Mouse (Mus musculus) v-Abl transformed pro-B cells (cell line): ENCODE data around the gene Hmgb1.

ENCODE experiments used
- in situ Hi-C, 2 experiments: fragments of 400-800 bp; cut with MboI; formaldehyde crosslinking; loops; one replicate each; pipeline ENCODE4 v1.15.1; 2025; ENCODE audit not compliant: unreplicated experiment in 2 of 2

Hmgb1 gene

GRCm38 (mm10) chr5:149184104-149184843 is at the start of gene Hmgb1, which contains the start of gene Uspl1:
Gene Hmgb1, minus strand, starts transcription at chr5:149184489.
Gene Uspl1, plus strand, starts transcription at chr5:149184350.
- in situ Hi-C loops, result loop anchor here (5.0 to 25.0 kb wide), 6 partner anchors 67 to 377 kb away; no protein-coding TSS in a partner anchor

- in situ Hi-C loops, result no loop called here
Measured at GRCm38 (mm10) chr5:149229619-149230339, 45.5 kb upstream of the Hmgb1 start.

- in situ Hi-C loops, result no loop called here
Measured at GRCm38 (mm10) chr5:149228700-149229618, 44.7 kb upstream of the Hmgb1 start.

GRCm38 (mm10) chr5:149224666-149225065 is 40.4 kb upstream of the Hmgb1 start:
- in situ Hi-C loops, result loop anchor here in 1 of 2 experiments (25.0 kb wide), 1 partner anchor 1388 kb away; no protein-coding TSS in a partner anchor

- in situ Hi-C loops, result loop anchor here in 1 of 2 experiments (25.0 kb wide), 1 partner anchor 1391 kb away; no protein-coding TSS in a partner anchor
Measured at GRCm38 (mm10) chr5:149221355-149221754, 37.1 kb upstream of the Hmgb1 start.

GRCm38 (mm10) chr5:149219493-149219892 is 35.2 kb upstream of the Hmgb1 start:
- in situ Hi-C loops, result loop anchor here in 1 of 2 experiments (25.0 kb wide), 1 partner anchor 1393 kb away; no protein-coding TSS in a partner anchor

GRCm38 (mm10) chr5:149217524-149218357 is 33.5 kb upstream of the Hmgb1 start:
- in situ Hi-C loops, result loop anchor here in 1 of 2 experiments (25.0 kb wide), 1 partner anchor 1395 kb away; no protein-coding TSS in a partner anchor

- in situ Hi-C loops, result loop anchor here in 1 of 2 experiments (25.0 kb wide), 1 partner anchor 1397 kb away; no protein-coding TSS in a partner anchor
Measured at GRCm38 (mm10) chr5:149215540-149215939, 31.3 kb upstream of the Hmgb1 start.

GRCm38 (mm10) chr5:149212806-149213205 is 28.5 kb upstream of the Hmgb1 start:
- in situ Hi-C loops, result loop anchor here in 1 of 2 experiments (25.0 kb wide), 1 partner anchor 1399 kb away; no protein-coding TSS in a partner anchor

- in situ Hi-C loops, result loop anchor here in 1 of 2 experiments (25.0 kb wide), 1 partner anchor 1401 kb away; no protein-coding TSS in a partner anchor
Measured at GRCm38 (mm10) chr5:149211041-149211440, 26.8 kb upstream of the Hmgb1 start.

GRCm38 (mm10) chr5:149209328-149209727 is 25.0 kb upstream of the Hmgb1 start:
- in situ Hi-C loops, result loop anchor here in 1 of 2 experiments (25.0 kb wide), 1 partner anchor 1403 kb away; no protein-coding TSS in a partner anchor

- in situ Hi-C loops, result loop anchor here in 1 of 2 experiments (25.0 kb wide), 1 partner anchor 1404 kb away; no protein-coding TSS in a partner anchor
Measured at GRCm38 (mm10) chr5:149208776-149209175, 24.5 kb upstream of the Hmgb1 start.

GRCm38 (mm10) chr5:149207661-149208060 is 23.4 kb upstream of the Hmgb1 start:
- in situ Hi-C loops, result loop anchor here in 1 of 2 experiments (25.0 kb wide), 1 partner anchor 1405 kb away; no protein-coding TSS in a partner anchor

GRCm38 (mm10) chr5:149206286-149206685 is 22.0 kb upstream of the Hmgb1 start:
- in situ Hi-C loops, result loop anchor here in 1 of 2 experiments (25.0 kb wide), 1 partner anchor 1406 kb away; no protein-coding TSS in a partner anchor

GRCm38 (mm10) chr5:149205265-149205664 is 21.0 kb upstream of the Hmgb1 start:
- in situ Hi-C loops, result loop anchor here in 1 of 2 experiments (25.0 kb wide), 1 partner anchor 1407 kb away; no protein-coding TSS in a partner anchor

GRCm38 (mm10) chr5:149204822-149205221 is 20.5 kb upstream of the Hmgb1 start:
- in situ Hi-C loops, result loop anchor here in 1 of 2 experiments (25.0 kb wide), 1 partner anchor 1407 kb away; no protein-coding TSS in a partner anchor

GRCm38 (mm10) chr5:149203796-149204375 is 19.6 kb upstream of the Hmgb1 start:
- in situ Hi-C loops, result loop anchor here in 1 of 2 experiments (25.0 kb wide), 1 partner anchor 1408 kb away; no protein-coding TSS in a partner anchor

- in situ Hi-C loops, result loop anchor here in 1 of 2 experiments (25.0 kb wide), 1 partner anchor 1409 kb away; no protein-coding TSS in a partner anchor
Measured at GRCm38 (mm10) chr5:149202941-149203340, 18.7 kb upstream of the Hmgb1 start.
